Mouse (Mus musculus) mouse embryonic stem cell (cell line): Measurements from ENCODE around the gene Hist1h1t.
"Not testable (repeated sequence)": the region's sequence is repeated elsewhere in the genome, so short reads cannot be mapped to it uniquely, and the experiment has no call there.

Experiments used
- in situ Hi-C, 2 experiments: fragments of 300-500 bp; cut with MboI; formaldehyde crosslinking; loops; 1 replicate in 1 of 2; 3 replicates in 1 of 2; pipeline ENCODE4 v1.14.3; 2019 to 2020; ENCODE audit warnings: low sequenced_read_pairs in 2 of 2, low pct_unique_long_range_greater_than_20kb in 1 of 2, mixed read lengths in 1 of 2; ENCODE audit not compliant: unreplicated experiment in 1 of 2

The Hist1h1t gene

DNA sequence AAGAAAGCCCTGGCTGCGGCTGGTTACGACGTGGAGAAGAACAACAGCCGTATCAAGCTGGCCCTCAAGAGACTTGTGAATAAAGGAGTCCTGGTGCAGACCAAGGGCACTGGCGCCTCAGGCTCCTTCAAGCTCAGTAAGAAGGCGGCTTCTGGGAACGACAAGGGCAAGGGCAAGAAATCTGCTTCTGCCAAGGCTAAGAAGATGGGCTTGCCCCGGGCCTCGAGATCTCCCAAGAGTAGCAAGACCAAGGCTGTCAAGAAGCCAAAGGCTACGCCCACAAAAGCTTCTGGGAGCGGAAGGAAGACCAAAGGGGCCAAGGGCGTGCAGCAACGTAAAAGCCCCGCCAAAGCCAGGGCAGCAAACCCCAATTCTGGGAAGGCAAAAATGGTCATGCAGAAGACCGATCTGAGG, 454 bp downstream of the Hist1h1t start:
- in situ Hi-C loops = no loop called here

DNA sequence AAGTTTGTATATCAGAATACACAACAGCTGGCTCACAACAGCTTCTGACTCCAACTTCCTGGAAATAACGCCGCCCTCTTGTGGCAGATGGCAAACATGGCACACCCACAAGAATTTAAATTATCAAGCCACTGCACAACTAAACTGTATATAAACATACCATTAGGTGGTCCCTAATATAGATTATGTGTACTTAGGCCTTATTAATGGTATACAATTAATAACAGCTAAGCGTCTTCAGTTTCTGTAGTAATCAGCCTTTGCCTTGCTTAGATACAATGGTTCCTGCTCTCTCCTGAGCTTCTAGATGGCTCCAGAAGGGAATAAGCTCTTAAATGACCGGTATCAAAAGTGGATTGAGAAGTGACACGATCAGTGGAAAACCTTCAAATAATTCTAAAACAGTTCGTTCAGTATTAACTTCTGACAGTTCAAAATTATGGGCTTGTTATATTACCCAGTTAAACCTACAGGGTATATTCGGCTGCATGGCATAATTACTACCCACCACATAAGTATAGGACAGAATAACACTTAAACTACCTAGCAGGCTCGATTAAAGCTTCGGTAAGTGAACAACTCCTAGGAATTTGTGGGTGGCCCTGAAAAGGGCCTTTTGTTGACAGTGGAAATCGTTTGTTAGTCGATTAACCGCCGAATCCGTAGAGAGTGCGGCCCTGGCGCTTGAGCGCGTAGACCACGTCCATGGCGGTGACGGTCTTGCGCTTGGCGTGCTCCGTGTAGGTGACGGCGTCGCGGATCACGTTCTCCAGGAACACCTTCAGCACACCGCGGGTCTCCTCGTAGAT, 2.1 kb downstream of the Hist1h1t start:
- in situ Hi-C loops = no loop called here

- in situ Hi-C loops = no loop called here
Measured at GRCm38 (mm10) chr13:23698300-23698693, 2.7 kb downstream of the Hist1h1t start, which contains the start of gene Hist1h4c. Gene Hist1h4c (minus strand): TSS chr13:23698454.

DNA sequence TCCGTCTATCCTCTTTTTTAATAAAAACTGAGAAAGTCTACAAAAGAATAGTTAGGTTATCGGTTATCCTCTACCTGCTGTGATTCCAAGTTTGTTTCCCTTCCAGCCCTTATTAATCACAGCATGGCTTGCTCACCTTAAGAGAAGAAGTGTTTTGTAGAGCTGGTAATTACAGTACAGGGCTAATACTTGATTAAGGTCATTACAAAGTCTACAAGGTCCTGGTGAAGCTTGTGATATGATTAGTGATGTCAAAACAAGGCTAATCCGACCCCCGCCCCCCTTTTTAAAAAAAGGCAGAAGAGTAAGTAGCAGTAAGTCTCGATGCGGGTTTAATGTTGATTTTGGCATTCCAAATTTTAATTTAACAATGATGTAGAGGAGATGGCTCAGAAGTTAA, 3.4 kb downstream of the Hist1h1t start:
- in situ Hi-C loops = no loop called here

- in situ Hi-C loops = no loop called here
Measured at GRCm38 (mm10) chr13:23699767-23700166, 4.2 kb downstream of the Hist1h1t start.

- in situ Hi-C loops = no loop called here
Measured at GRCm38 (mm10) chr13:23700786-23701520, 5.3 kb downstream of the Hist1h1t start.

DNA sequence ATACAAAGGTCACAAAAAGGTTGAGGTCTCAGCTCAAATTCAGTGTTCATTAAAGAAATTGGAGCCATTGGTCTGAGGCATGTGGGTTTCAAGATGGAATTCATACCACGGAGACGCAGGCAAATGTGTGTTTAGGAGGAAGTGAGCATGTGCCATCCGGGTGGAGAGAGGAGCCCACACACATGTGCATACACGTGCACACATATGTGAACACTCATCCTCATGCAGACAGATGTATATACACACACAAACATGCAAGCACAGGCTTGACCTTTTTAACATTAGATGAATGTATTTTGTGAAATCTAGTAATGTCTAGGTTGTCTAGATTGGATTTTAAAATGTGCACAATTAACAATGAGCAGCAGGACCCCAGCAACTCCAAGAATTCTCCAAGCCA, 6.6 kb downstream of the Hist1h1t start:
- in situ Hi-C loops = no loop called here

DNA sequence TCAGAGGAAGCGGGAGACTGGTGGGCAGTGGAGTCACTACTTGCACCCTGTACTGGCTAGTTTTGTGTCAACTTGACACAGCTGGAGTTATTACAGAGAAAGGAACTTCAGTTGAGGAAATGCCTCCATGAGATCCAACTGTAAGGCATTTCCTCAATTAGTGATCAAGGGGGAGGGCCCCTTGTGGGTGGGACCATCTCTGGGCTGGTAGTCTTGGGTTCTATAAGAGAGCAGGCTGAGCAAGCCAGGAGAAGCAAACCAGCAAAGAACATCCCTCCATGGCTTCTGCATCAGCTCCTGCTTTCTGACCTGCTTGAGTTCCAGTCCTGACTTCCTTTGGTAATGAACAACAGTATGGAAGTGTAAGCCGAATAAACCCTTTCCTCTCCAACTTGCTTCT, 7.2 kb downstream of the Hist1h1t start:
- in situ Hi-C loops = not testable (repeated sequence)

GRCm38 (mm10) chr13:23705751-23706356, 10.2 kb downstream of the Hist1h1t start:
- in situ Hi-C loops = no loop called here

- in situ Hi-C loops = no loop called here
Measured at GRCm38 (mm10) chr13:23706771-23707170, 11.2 kb downstream of the Hist1h1t start.

DNA sequence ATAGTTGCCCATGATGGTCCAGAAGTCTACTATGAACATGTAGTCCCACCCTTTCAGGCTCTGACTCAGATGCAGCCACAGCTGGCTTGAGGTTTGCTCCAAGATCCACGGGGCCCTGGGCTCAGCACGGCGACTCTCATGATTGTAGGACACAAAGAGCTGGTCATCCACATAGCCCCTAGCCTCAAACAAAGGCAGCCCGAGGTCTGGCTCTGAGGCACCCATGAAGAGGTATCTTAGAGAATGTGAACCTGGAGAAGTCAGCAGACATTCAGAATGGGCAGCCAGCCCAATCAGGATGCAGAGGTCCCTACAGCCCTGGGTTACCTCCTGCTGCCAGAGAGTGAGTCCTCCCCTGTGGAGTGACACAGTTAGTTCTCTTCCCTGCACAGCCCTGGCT, 12.4 kb downstream of the Hist1h1t start:
- in situ Hi-C loops = no loop called here

GRCm38 (mm10) chr13:23708654-23709053, 13.0 kb downstream of the Hist1h1t start:
- in situ Hi-C loops = no loop called here

DNA sequence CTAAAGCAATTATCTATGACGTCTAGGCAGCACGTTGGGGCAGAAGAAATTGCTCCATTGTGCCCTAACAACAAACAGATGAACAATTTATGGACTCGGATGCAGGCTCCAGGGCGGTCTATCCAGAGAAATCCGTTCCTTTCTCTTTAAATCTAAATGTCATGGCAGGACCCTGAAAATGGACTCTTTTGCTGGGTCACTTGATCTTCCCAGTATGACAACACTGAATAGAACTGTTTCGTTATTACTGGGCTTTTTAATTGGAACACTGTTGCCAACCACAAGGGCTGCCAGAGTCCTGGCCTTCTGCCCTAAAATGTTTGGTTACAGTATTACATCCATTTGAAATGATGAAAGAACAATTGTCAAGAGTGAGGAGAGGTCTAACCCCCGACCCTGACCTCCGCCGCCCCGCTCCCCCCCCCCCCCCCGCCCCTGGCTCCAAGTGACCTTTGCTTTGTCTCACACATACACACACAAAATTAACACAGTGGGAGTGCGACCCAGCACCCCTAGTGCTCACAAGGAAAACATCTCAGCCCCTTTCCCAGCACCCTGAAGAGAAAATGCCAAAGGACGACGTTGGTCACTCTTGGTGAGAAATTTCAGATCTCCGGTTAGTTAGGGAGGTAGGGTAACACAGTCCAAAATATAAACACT, 14.2 kb downstream of the Hist1h1t start:
- in situ Hi-C loops = no loop called here

DNA sequence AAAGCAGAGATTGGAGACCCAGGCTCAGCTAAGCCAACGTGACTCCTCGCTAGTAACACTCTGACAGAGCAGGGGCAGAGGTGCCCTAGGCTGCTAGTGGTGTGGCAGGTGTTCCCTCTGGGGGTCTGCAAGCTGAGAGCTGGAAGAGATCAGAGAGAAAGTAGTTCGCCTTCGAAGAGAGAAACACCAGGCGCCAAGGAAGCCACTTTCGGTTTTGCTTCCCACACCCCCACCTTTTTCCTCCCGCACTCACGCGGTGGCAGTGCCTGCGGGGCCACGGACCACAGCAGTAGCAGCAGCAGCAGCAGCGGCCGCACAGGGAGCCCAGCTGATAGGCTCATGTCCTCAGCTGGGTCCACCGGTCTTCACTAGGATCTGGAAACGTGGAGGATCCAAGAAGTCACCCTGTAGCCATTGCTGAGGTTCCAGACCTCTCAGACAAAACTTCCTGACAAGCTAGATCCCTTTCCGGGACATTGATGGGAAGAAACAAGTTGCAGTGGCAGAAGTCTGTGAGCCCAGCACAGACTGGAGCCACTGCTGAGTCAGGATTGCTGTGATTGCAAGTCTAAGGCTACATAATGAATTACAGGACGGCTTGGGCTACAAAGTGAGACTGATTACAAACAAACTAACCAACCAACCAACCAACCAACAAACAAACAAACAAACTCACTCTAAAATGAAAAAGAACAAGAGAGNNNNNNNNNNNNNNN, 14.9 kb downstream of the Hist1h1t start, which contains the start of gene Hfe:
Gene Hfe (minus strand): TSS at position 481 of the 716 bp plus-strand sequence.
- in situ Hi-C loops = no loop called here

DNA sequence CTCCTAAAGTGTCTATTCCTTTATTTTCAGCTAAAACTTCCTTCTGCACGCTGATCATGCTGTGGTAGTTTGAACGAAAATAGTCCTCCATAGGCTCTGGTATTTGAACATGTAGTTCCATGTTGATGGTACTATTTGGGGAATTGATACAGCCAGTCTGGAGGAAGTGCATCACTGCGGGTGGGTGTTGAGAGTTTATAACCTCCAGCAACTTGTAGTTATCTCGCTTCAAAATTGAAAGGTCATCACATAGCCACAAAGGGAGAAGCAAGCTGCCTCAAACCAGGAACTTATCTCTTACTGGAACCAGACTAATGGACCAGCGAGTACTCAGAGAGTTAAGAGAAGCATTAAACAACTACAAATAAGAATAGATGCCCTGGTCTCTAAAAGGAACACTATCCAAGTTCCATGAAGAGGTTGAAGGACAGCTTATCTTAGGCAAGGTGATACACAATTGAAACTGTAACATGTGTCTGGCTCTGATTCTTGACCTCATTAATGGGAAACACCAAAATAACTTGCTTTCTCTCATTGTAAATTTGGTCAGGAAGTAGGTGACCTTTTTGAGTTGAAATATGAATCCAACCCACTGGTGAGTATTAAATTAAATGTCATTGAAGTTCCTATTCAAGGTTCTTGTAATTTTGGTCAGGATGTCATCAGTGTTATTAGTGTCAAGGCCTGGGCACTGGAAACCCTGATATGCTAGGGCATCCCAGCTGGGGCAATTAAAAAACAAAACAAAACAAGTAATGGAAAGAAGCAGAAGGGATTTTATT, 20.8 kb downstream of the Hist1h1t start:
- in situ Hi-C loops = no loop called here

DNA sequence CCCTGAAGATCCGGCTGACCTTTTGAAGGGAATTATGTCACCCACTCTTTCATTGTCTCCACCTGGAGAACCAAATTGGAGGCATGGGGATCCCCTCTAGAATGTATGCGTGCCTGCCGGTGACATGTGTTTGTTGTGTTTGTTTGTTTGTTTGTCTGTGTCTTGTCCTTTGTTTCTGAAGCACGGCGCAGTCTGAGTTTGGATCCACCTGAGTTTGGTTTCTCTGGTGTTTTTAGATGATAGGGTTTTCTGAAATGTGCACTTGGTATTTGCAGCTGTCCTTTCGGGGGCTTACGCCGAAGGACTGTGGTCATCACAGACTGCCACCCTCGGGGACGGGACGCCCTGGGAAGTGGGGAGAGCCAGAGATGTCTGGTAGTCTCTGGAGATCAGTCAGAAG, 21.6 kb downstream of the Hist1h1t start:
- in situ Hi-C loops = no loop called here

GRCm38 (mm10) chr13:23717593-23718245, 22.1 kb downstream of the Hist1h1t start:
- in situ Hi-C loops = not testable (repeated sequence)
